Mouse (Mus musculus) forebrain, embryonic 12.5 days (tissue): ENCODE data around the gene Prox2. TPM values are rescaled to one million over a fixed set of nuclear protein-coding genes. Genes with fewer than 3 reads are reported as not detected.

Experiments used
- ATAC-seq: fragments of 200-750 bp; cut with Nextera tagmentation; 2 replicates; pipeline ENCODE4 v1.8.0; 2017; ENCODE audit warnings: moderate TSS enrichment; ENCODE audit not compliant: low FRiP score
- H3K27ac ChIP-seq: fragments of 300-500 bp; sonication (generic); 2 replicates; pipeline ENCODE4 v1.5.1; 2016; ENCODE audit warnings: mild to moderate bottlenecking
- H3K27me3 ChIP-seq: fragments of 300-500 bp; sonication (generic); 2 replicates; pipeline ENCODE4 v1.6.1; 2016; ENCODE audit warnings: mild to moderate bottlenecking
- H3K36me3 ChIP-seq: fragments of 300-500 bp; sonication (generic); replicated peaks from 2 replicates; pipeline ENCODE4 v1.6.1; 2016; ENCODE audit warnings: mild to moderate bottlenecking
- H3K4me1 ChIP-seq: fragments of 300-500 bp; sonication (generic); 2 replicates; pipeline ENCODE4 v1.6.1; 2016
- H3K4me2 ChIP-seq: fragments of 300-500 bp; sonication (generic); 2 replicates; pipeline ENCODE4 v1.6.1; 2016; ENCODE audit warnings: mild to moderate bottlenecking, moderate library complexity
- H3K4me3 ChIP-seq: fragments of 300-500 bp; sonication (generic); replicated peaks from 2 replicates; pipeline ENCODE4 v1.5.1; 2016; ENCODE audit warnings: mild to moderate bottlenecking
- H3K9ac ChIP-seq: fragments of 300-500 bp; sonication (generic); 2 replicates; pipeline ENCODE4 v1.6.1; 2016; ENCODE audit warnings: mild to moderate bottlenecking
- H3K9me3 ChIP-seq: fragments of 300-500 bp; sonication (generic); 2 replicates; pipeline ENCODE4 v1.6.1; 2016
- WGBS: fragments of 180-500 bp; shearing (Covaris S2); methylation state at CpG from one replicate; pipeline ENCODE4 v1.1.7; 2016; 5-methylcytosine and 5-hydroxymethylcytosine counted together
- polyA plus RNA-seq: library from polyadenylated mRNA; unstranded; fragments of >200 nt; fragmentation: Nextera tagmentation; extraction: Ambion mirVana; gene quantifications from 2 replicates; pipeline ENCODE4 v1.2.1, GENCODE M21; 2016

Gene Prox2
- polyA plus RNA-seq, 1 experiment from 2014 or later, result 4.3 TPM

DNA sequence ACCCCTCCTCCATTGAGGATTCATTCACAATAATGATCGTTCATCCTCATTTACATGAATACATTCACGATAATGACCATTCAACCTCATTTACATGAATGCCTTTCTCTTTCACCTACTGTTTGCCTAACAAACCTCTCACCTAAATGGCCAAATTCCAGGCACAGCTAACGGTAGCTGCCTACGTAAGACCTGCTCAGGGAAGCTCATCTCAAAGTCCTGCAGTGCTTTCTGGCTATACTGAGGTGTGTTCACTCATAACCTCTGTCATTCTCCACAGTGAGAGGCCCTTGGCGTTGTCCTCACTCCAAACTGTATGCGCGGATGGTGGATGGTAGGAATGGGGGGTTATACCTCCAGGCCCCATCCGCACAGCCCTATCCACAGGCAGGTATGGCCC, 5.8 kb downstream of the Prox2 start:
- H3K27me3 ChIP-seq, result no peaks in the 10 kb centered on the region

DNA sequence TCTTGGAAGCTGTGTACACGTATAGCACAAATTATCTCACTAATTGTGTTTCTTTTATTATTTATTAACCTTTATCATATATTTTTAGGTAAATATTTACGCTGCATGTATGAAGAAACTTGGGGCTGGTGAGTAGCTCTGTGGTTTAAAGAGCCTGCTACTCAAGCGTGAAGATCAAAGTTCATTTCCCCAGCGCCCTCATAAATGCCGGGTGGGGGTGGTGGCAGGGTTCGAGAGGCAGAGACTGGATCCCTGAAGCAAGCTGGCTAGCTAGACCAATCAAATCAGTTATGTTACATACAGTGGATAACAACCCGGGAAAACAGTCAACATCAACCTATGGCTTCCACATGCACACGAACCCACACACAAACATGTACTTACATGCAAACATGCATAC, 7.5 kb downstream of the Prox2 start:
- Histone ChIP-seq H3K9me3 (no peaks in the 10 kb centered on the region), H3K4me2 (no peak overlapping the region), H3K27ac (no peak overlapping the region), H3K4me1 (peaks cover 7% of the 10 kb centered on the region), H3K36me3 (no peaks in the 10 kb centered on the region), H3K27me3 (no peaks in the 10 kb centered on the region), H3K4me3 (no peak overlapping the region), H3K9ac (no peak overlapping the region)
- 83% methylated on average over 8 of the region's 8 CpGs for WGBS
- ATAC-seq, result no peak

More for the DNA sequence above, 5.8 kb downstream of the Prox2 start:
- Histone ChIP-seq H3K4me1 (peaks cover 14% of the 10 kb centered on the region), H3K4me2 (no peak overlapping the region), H3K36me3 (no peaks in the 10 kb centered on the region), H3K9me3 (no peaks in the 10 kb centered on the region), H3K9ac (no peak overlapping the region), H3K27ac (no peak overlapping the region), H3K4me3 (no peak overlapping the region)
- no peak for ATAC-seq
- 83% methylated on average over 8 of the region's 8 CpGs for WGBS

DNA sequence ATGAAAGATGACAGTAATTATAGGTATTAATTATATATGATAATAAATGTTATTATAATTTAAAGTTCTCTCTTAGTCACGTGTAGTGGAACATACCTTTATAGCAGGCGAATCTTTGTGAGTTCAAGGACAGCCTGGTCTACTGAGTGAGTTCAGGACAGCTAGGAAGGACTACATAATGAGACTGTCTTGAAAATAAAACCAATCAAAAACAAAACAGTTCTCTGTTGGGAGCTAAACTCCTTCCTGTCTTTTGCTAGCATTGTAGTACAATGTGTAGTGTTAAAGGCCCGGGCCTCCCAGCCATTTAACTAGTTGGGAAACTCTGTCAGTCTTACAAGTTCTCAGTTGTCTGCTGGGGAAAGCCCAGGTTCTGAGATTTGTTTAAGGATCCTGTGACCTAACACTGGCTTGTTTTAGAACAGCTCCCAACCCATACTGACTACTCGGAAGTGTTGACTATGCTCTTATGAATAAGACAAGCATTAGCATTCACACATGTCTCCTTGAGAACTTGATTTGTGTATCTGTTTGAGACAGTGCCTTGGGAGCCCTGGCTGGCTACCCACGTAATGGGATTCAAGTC, 8.9 kb downstream of the Prox2 start:
- Histone ChIP-seq H3K27ac (no peak overlapping the region), H3K4me1 (peaks cover 6% of the 10 kb centered on the region), H3K36me3 (no peaks in the 10 kb centered on the region), H3K4me2 (no peak overlapping the region), H3K9me3 (no peaks in the 10 kb centered on the region), H3K9ac (no peak overlapping the region), H3K4me3 (no peak overlapping the region), H3K27me3 (no peaks in the 10 kb centered on the region)
- WGBS, result 76% methylated on average over 5 of the region's 5 CpGs
- no peak for ATAC-seq

DNA sequence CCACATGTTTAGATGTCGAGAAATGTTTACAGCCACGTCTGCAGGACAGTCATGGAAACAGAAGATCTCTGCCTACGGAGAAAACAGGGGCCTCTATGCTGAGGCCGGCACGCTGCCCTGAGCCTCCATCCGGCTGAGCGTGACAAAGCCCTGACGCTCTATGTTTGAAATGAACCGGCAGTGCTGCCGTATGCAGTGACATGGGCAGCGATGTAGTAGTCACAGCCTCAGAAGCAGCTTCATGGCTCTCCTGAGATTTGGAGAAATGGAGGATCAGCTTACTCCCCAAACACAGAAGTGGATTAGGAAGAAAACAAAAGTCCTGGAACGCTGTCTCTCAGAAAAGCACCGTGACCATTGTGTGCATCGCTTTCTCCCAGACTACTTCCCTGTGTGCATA, 9.6 kb downstream of the Prox2 start:
- ATAC-seq, result no peak
- H3K36me3 ChIP-seq, result no peaks in the 10 kb centered on the region
- no peak overlapping the region for H3K27ac ChIP-seq
- H3K4me1 ChIP-seq, result no peaks in the 10 kb centered on the region
- H3K4me3 ChIP-seq, result no peak overlapping the region
- no peaks in the 10 kb centered on the region for H3K9me3 ChIP-seq
- 61% methylated on average over 14 of the region's 14 CpGs for WGBS
- no peaks in the 10 kb centered on the region for H3K27me3 ChIP-seq
- H3K9ac ChIP-seq, result no peak overlapping the region
- no peak overlapping the region for H3K4me2 ChIP-seq

DNA sequence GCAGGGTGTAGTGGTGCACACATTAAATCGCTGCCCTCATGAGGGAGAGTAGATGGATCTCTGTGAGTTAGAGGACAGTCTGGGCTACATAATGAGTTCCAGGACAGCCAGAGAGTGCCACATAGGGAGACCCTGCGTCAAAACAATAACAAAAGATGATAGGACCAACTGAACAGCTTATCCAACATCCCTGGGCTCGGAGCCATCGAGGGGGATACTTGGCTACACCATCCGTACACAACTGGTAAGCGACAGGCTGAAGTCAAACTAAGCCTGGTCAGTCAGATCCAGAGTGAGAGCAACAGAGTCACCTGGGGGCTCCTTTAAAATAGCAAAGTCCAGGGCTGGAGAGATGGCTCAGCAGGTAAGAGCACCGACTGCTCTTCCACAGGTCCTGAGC, 14.7 kb downstream of the Prox2 start:
- H3K9me3 ChIP-seq, result no peaks in the 10 kb centered on the region
- H3K4me2 ChIP-seq, result no peak overlapping the region
- no peaks in the 10 kb centered on the region for H3K36me3 ChIP-seq
- H3K9ac ChIP-seq, result no peak overlapping the region
- H3K27ac ChIP-seq, result no peak overlapping the region
- H3K27me3 ChIP-seq, result no peaks in the 10 kb centered on the region
- no peak for ATAC-seq
- no peak overlapping the region for H3K4me3 ChIP-seq
- 86% methylated on average over 7 of the region's 7 CpGs for WGBS
- H3K4me1 ChIP-seq, result peaks cover 3% of the 10 kb centered on the region

DNA sequence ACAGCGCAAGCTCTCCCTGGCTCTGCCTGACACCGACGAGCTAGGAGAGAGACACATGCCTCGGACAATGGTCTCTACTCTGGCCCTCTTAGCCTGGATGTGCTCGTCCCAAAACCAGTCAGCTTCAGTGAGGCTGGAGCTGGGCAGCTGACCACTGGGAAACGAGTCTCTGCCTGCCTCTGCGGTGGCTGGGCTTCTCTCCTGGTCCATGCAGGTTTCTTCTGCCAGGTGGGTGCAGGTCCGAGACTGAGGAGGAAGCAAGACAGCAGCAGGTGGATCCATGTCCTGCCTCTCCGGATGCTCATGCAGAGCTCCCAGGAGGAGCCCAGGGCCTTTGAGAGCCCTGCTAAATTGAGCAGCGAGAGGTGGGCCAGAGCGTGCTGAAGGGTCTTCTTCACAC, 15.4 kb downstream of the Prox2 start:
- Histone ChIP-seq H3K27me3 (no peaks in the 10 kb centered on the region), H3K36me3 (no peaks in the 10 kb centered on the region), H3K27ac (no peak overlapping the region), H3K9ac (no peak overlapping the region), H3K4me1 (peaks cover 3% of the 10 kb centered on the region), H3K4me2 (no peak overlapping the region), H3K9me3 (no peaks in the 10 kb centered on the region), H3K4me3 (no peak overlapping the region)
- ATAC-seq, result no peak
- WGBS, result 86% methylated on average over 11 of the region's 11 CpGs

DNA sequence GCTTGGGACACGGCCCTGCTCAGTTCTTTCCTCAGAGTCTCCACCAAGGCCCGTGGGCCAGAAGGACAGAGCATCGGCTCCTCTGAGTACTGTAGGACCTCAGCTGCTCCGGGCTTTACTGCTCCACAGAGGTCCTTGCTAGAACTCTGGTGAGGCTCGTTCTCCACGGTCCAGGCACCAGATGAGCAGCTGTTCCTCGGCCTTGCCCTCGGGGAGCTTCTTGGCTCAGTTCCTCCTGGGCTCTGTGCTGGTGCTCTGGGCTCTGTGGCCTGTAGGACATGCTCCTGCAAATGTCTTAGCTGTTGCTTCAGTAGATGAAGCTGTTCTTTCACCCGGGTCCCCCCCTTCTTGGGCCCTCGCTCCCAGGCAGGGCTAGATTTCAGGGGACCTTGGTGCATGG, 15.9 kb downstream of the Prox2 start:
- Histone ChIP-seq H3K4me2 (no peak overlapping the region), H3K4me1 (peaks cover 3% of the 10 kb centered on the region), H3K9me3 (no peaks in the 10 kb centered on the region), H3K9ac (no peak overlapping the region), H3K4me3 (no peak overlapping the region), H3K27me3 (no peaks in the 10 kb centered on the region), H3K36me3 (peaks cover 2% of the 10 kb centered on the region; the same call in 1 of the 2 replicates), H3K27ac (no peak overlapping the region)
- ATAC-seq, result no peak
- WGBS, result 84% methylated on average over 10 of the region's 10 CpGs

DNA sequence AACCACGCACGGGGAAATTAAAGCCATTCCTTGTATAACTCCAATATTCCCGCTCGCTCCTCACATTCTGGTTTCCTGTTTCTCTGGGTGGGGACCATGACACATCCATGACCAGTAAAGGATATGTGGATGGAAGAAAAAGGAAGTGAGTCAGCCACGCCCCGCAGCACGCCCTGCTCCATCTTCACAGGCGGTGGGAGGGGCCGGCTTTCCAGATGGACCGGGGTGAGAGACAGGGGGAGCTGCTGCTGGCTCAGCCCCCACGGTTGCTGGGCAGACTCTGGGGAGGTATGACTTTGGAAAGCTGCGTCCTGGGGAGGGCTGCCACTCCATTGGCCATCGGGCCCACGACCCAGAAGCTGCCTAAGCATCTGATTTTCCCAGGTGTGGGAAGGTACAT, 16.5 kb downstream of the Prox2 start:
- Histone ChIP-seq H3K27me3 (no peaks in the 10 kb centered on the region), H3K9ac (no peak overlapping the region), H3K36me3 (peaks cover 7% of the 10 kb centered on the region), H3K4me3 (no peak overlapping the region), H3K4me2 (no peak overlapping the region), H3K27ac (no peak overlapping the region), H3K4me1 (peaks cover 3% of the 10 kb centered on the region), H3K9me3 (0 out of 2 replicates have a peak, but pooled peaks cover under 1% of the 10 kb centered on the region)
- 43% methylated on average over 14 of the region's 14 CpGs for WGBS
- ATAC-seq, result no peak

DNA sequence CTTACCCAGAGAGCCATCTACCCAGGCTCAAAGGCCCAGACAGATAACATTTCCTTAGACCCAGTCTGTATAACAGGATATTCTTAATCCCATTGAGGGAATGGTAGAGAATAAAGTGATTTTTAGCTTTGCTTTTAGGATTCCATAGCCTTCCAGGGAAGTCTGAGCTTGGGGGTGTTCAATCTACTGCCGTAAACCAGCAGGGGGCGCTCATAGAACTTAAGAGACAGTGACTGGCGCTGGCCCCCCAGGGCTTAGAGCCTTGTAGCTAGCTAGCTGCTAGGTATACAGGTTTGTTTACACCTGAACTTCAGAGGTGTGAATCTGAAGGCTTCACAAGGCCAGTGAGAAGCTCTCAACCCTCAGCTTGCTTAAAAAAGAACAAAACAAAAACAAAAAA, 18.3 kb downstream of the Prox2 start:
- Histone ChIP-seq H3K4me3 (no peak overlapping the region), H3K4me1 (peaks cover 3% of the 10 kb centered on the region), H3K9me3 (0 out of 2 replicates have a peak, but pooled peaks cover 3% of the 10 kb centered on the region), H3K36me3 (peaks cover 25% of the 10 kb centered on the region), H3K4me2 (no peak overlapping the region), H3K27me3 (no peaks in the 10 kb centered on the region), H3K27ac (no peak overlapping the region), H3K9ac (no peak overlapping the region)
- no peak for ATAC-seq
- 9% methylated on average over 3 of the region's 3 CpGs for WGBS

DNA sequence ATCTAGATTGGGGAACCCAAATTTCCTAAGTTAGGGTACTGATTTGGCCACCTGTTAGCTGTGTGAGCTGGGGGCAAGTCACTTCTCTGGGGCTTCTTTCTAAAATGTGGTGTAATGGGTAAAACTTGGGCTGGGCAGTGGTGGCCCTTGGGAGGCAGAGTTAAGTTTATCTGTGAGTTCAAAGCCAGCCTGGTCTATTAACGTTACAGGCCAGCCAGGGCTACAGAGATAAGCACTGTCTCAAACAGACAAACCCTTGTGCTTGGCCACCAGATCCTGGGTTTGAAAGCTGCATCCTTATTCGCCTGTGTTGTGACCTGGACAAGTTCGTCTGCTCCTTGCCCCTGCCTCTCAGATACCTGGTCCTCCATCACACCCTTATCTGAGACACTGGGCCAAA, 19.4 kb downstream of the Prox2 start:
- 81% methylated on average over 3 of the region's 3 CpGs for WGBS
- Histone ChIP-seq H3K4me2 (no peak overlapping the region), H3K36me3 (peaks cover 33% of the 10 kb centered on the region), H3K27ac (no peak overlapping the region), H3K4me1 (peaks cover 3% of the 10 kb centered on the region), H3K9ac (no peak overlapping the region), H3K27me3 (no peaks in the 10 kb centered on the region), H3K9me3 (0 out of 2 replicates have a peak, but pooled peaks cover 3% of the 10 kb centered on the region), H3K4me3 (no peak overlapping the region)
- no peak for ATAC-seq

DNA sequence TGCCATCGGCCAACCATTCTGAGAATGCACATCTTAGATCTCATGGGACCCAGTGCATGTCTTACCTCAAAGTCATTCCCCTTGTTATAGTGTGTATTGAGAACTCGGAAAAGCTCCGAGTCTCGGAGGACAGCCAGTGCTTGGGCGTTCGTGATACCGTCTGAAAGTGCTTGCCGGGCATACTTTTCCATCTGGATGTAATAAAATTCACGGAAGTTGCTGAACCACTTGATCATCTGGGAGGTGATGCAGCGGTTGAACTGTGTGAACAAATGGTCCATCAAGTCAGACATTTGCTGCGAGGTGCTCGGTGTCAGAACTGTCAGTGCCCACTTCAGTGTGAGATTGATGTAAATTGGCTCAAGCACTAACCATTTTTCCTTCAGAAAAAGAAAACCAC, 22.7 kb downstream of the Prox2 start:
- H3K4me2 ChIP-seq, result no peak overlapping the region
- 95% methylated on average over 12 of the region's 12 CpGs for WGBS
- no peak overlapping the region for H3K27ac ChIP-seq
- no peaks in the 10 kb centered on the region for H3K27me3 ChIP-seq
- H3K4me3 ChIP-seq, result no peak overlapping the region
- H3K9ac ChIP-seq, result no peak overlapping the region
- H3K36me3 ChIP-seq, result peaks cover 36% of the 10 kb centered on the region
- 0 out of 2 replicates have a peak, but pooled peaks cover 3% of the 10 kb centered on the region for H3K9me3 ChIP-seq
- H3K4me1 ChIP-seq, result no peaks in the 10 kb centered on the region
- ATAC-seq, result no peak

DNA sequence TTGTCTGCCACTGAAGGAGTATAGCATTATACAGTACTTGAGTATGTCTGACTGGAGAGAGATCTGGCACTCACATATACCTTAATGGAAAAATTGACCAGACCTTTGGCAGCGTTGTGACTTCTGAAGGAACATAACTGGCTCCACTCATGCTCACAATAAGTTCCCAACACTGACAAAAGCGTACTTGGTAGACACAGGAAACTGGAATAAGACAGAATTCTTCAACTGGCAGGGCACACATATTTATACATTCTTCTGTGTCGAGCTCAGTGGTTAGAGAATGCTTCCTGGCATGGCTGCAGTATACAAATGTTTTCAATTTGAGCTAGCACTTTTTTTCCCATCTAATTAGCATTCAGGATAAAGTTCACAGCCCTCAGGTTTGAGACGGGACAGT, 25.6 kb downstream of the Prox2 start:
- Histone ChIP-seq H3K4me2 (no peak overlapping the region), H3K4me3 (no peak overlapping the region), H3K9me3 (0 out of 2 replicates have a peak, but pooled peaks cover 3% of the 10 kb centered on the region), H3K27me3 (no peaks in the 10 kb centered on the region), H3K9ac (no peak overlapping the region), H3K4me1 (no peaks in the 10 kb centered on the region), H3K36me3 (peaks cover 36% of the 10 kb centered on the region), H3K27ac (no peak overlapping the region)
- WGBS, result 90% methylated on average over 4 of the region's 4 CpGs
- no peak for ATAC-seq

DNA sequence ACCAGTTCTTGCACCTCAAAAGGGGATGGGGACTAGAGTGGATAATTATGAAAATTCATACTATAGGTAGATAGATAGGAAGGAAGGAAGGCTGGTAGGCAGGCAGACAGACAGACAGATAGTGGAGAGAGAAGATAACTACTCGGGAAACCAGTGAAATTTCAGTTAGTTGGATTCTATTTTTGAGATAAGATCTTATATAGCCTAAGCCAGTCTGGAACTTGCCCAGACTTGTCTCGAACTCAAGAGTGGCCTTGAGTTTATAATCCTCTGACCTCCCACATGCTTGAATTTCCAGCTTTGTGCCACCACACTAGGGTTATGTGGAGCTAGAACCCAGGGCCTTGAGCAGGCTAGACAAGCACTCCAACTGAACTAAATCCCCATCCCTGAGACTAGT, 26.3 kb downstream of the Prox2 start:
- peaks cover 30% of the 10 kb centered on the region for H3K36me3 ChIP-seq
- H3K9me3 ChIP-seq, result 0 out of 2 replicates have a peak, but pooled peaks cover 3% of the 10 kb centered on the region
- 92% methylated on average over 2 of the region's 2 CpGs for WGBS
- H3K27me3 ChIP-seq, result no peaks in the 10 kb centered on the region
- no peak overlapping the region for H3K9ac ChIP-seq
- H3K4me1 ChIP-seq, result no peaks in the 10 kb centered on the region
- H3K4me3 ChIP-seq, result no peak overlapping the region
- H3K4me2 ChIP-seq, result no peak overlapping the region
- ATAC-seq, result no peak
- no peak overlapping the region for H3K27ac ChIP-seq
